Mouse (Mus musculus) MEL (cell line): ENCODE results near the gene Kmo.

Experiments
- CHD2 ChIP-seq: IDR thresholded peaks from 2 replicates; pipeline ENCODE4 v1.6.1; 2011; ENCODE audit warnings: low read length, improper control_type of control experiment
- CTCF ChIP-seq, 3 experiments: IDR thresholded peaks in 2 of 3; conservative IDR thresholded peaks in 1 of 3; 2 replicates each; pipeline ENCODE4 v1.5.1; 2011 to 2012; ENCODE audit warnings: low read length in 3 of 3, low read depth in 2 of 3, mild to moderate bottlenecking in 2 of 3, improper control_type of control experiment in 1 of 3, inconsistent platforms in 1 of 3, mixed read lengths in 1 of 3, moderate library complexity in 1 of 3; ENCODE audit not compliant: control insufficient read depth in 1 of 3, insufficient read depth in 1 of 3, poor library complexity in 1 of 3, severe bottlenecking in 1 of 3
- E2F4 ChIP-seq: IDR thresholded peaks from 2 replicates; pipeline ENCODE4 v1.6.1; 2011; ENCODE audit warnings: low read depth, low read length, improper control_type of control experiment, borderline replicate concordance
- ELF1 ChIP-seq: IDR thresholded peaks from 2 replicates; pipeline ENCODE4 v1.6.1; 2014; ENCODE audit warnings: low read depth, mild to moderate bottlenecking, inconsistent platforms, low read length, improper control_type of control experiment, moderate library complexity
- GATA1 ChIP-seq: IDR thresholded peaks from 2 replicates; pipeline ENCODE4 v1.6.1; 2011; ENCODE audit warnings: low read depth, low read length, improper control_type of control experiment
- HCFC1 ChIP-seq: IDR thresholded peaks from 2 replicates; pipeline ENCODE4 v1.6.1; 2012; ENCODE audit warnings: low read depth, mild to moderate bottlenecking, inconsistent platforms, low read length, improper control_type of control experiment, moderate library complexity
- JUND ChIP-seq: IDR thresholded peaks from 2 replicates; pipeline ENCODE4 v1.6.1; 2011; ENCODE audit warnings: low read depth, mild to moderate bottlenecking, improper control_type of control experiment, low read length
- MAZ ChIP-seq: IDR thresholded peaks from 2 replicates; pipeline ENCODE4 v1.6.1; 2012; ENCODE audit warnings: low read depth, mild to moderate bottlenecking, inconsistent platforms, low read length, improper control_type of control experiment
- NELFE ChIP-seq: IDR thresholded peaks from 2 replicates; pipeline ENCODE4 v1.6.1; 2011; ENCODE audit warnings: low read depth, low read length, improper control_type of control experiment
- POLR2AphosphoS2 ChIP-seq: IDR thresholded peaks from 2 replicates; pipeline ENCODE4 v1.6.1; 2011; ENCODE audit warnings: low read length, improper control_type of control experiment
- RCOR1 ChIP-seq: IDR thresholded peaks from 2 replicates; pipeline ENCODE4 v1.6.1; 2012; ENCODE audit warnings: low read depth, mild to moderate bottlenecking, inconsistent platforms, low read length, improper control_type of control experiment
- SMC3 ChIP-seq: IDR thresholded peaks from 2 replicates; pipeline ENCODE4 v1.6.1; 2011; ENCODE audit warnings: low read depth, low read length, improper control_type of control experiment
- USF1 ChIP-seq: IDR thresholded peaks from 2 replicates; pipeline ENCODE4 v1.6.1; 2014; ENCODE audit warnings: low read depth, mild to moderate bottlenecking, inconsistent platforms, low read length, improper control_type of control experiment, moderate library complexity
- ZNF384 ChIP-seq: IDR thresholded peaks from 2 replicates; pipeline ENCODE4 v1.6.1; 2012; ENCODE audit warnings: low read depth, mild to moderate bottlenecking, inconsistent platforms, low read length, improper control_type of control experiment

GRCm38 (mm10) chr1:175708013-175708412 is 87.8 kb downstream of the Kmo start:
- TF ChIP-seq CTCF (IDR thresholded peaks at IDR 0.05 in 2 of 3, conservative IDR thresholded peaks at IDR 0.05 in 1 of 3; ENCODE audit: control insufficient read depth in 1 of 3, insufficient read depth in 1 of 3, low read depth in 2 of 3, low read length in 3 of 3, poor library complexity in 1 of 3, severe bottlenecking in 1 of 3) (no peak), GATA1 (no peak), JUND (no peak), POLR2AphosphoS2 (no peak), E2F4 (no peak), USF1 (no peak), HCFC1 (no peak), MAZ (no peak), NELFE (no peak), ZNF384 (no peak), CHD2 (no peak), ELF1 (no peak), RCOR1 (no peak), SMC3 (no peak)
